Mouse (Mus musculus) CD4-positive, CD25-positive, alpha-beta regulatory T cell, adult 9 weeks (primary cell): ENCODE data around the gene Mfsd4b4. TPM values are rescaled to one million over a fixed set of nuclear protein-coding genes. Genes with fewer than 3 reads are reported as not detected.

Experiments
- polyA plus RNA-seq: library from polyadenylated mRNA; unstranded; fragments of 100-300 nt; shearing (Covaris generic); gene quantifications from one replicate; pipeline ENCODE4 v1.2.1, GENCODE M21; 2017

Gene Mfsd4b4
- polyA plus RNA-seq: 3.4 TPM

DNA sequence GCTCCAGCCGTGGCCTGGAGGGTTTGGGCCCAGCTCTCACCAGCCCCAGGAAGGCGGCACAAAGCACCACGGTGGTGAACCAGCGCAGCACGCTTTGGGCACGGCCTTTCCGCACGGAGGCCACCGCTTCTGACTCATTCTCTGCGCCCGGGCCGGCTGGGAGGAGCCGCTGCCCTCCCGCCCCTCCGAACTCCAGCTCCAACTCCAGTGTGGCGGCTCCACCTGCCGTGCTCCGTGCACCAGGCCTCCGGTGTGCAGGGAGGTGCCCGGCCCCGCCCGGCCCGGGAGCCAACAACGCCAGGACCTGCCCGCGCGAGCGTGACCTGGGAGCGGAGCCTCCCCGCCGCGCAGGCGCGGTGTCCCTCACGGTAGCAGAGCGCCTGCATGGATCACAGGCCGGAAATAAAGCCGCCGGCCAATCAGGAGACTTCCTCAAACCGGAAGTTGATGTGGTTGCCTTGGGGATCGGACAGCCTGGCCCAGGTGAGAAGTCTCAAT lies at the start of gene Mfsd4b4:
Mfsd4b4 (minus strand) TSS at position 365 of the 498 bp plus-strand sequence.

DNA sequence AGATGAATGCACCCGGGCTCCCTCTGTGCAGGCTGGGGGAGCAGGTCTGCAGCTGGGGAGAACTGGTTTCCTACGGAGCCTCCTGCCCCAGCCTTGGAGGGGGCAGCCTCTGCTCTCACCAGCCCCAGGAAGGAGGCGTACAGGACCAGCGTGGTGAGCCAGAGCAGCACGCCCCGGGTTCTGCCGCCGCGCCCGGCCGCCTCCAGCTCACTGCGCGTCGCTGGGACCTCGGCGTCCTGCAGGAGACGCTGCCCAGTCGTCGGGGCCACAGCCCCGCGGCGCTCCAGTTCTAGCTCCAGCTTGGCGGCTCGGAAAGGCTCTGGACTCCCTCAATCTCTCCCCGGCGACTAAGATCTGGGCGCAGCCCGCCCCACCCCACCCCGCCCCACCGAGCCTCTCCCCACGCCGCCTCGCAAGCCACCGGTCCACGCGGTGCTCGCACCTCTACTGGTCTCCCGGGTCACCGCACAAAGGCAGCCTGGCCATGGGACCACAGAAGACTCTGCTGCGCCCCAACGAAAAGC lies 27.6 kb upstream of the Mfsd4b4 start, which contains the start of gene Mfsd4b2:
Mfsd4b2 (minus strand) TSS at position 308 of the 524 bp plus-strand sequence.

Other genes with a start within 250 kb of the Mfsd4b4 start
- 13.7 TPM for gene Rev3l, start 167.1 kb downstream of the Mfsd4b4 start, polyA plus RNA-seq
- gene Mfsd4b2, start 27.7 kb upstream of the Mfsd4b4 start, polyA plus RNA-seq: not detected
- gene Mfsd4b3, start 60.9 kb upstream of the Mfsd4b4 start, polyA plus RNA-seq: not detected
- 0.46 TPM for gene Mfsd4b5, start 87.4 kb upstream of the Mfsd4b4 start, polyA plus RNA-seq
- gene Mfsd4b1, start 126.0 kb upstream of the Mfsd4b4 start, polyA plus RNA-seq: not detected
- gene Slc16a10, start 243.0 kb upstream of the Mfsd4b4 start, polyA plus RNA-seq: 1.1 TPM